Mouse (Mus musculus) bone marrow, adult 2 months (tissue): ENCODE results near the gene Gm21954.

Source experiments
- CTCF ChIP-seq: fragments of 200-500 bp; IDR thresholded peaks from 2 replicates; pipeline ENCODE4 v1.5.1; 2011; ENCODE audit warnings: low read length, control low read depth; ENCODE audit not compliant: control insufficient read depth, insufficient read depth
- POLR2A ChIP-seq: fragments of 200-500 bp; IDR thresholded peaks from 2 replicates; pipeline ENCODE4 v1.6.1; 2011; ENCODE audit warnings: low read depth, mild to moderate bottlenecking, control low read depth, low read length, borderline replicate concordance; ENCODE audit not compliant: control insufficient read depth

GRCm38 (mm10) chr3:55476694-55477093 is 4.7 kb upstream of the Gm21954 start:
- TF ChIP-seq POLR2A = no peak
- no peak for TF ChIP-seq CTCF
